Mouse (Mus musculus) B cell, adult (primary cell): ENCODE results near the gene Xlr4b. TPM values are rescaled to one million over a fixed set of nuclear protein-coding genes. Genes with fewer than 3 reads are reported as not detected.

Experiments
- total RNA-seq: library from RNA; stranded (reverse); gene quantifications from 4 replicates; pipeline ENCODE4 v1.2.4, GENCODE M21; 2023; ENCODE audit not compliant: inconsistent age

The Xlr4b gene
- 11.2 to 16.7 TPM (median 13.7 TPM) in 4 replicates for total RNA-seq

GRCm38 (mm10) chrX:73213819-73214564 is at the start of gene Xlr4b:
Gene Xlr4b, plus strand, starts transcription at chrX:73214333.

GRCm38 (mm10) chrX:73176889-73177288 is 37.2 kb upstream of the Xlr4b start, which contains the start of gene Spin2d:
Gene Spin2d, minus strand, starts transcription at chrX:73176989.

GRCm38 (mm10) chrX:73191934-73192333 is 22.2 kb upstream of the Xlr4b start, which contains the start of gene Xlr3b:
Gene Xlr3b, plus strand, starts transcription at chrX:73192207.

GRCm38 (mm10) chrX:73227914-73228605 is 13.9 kb downstream of the Xlr4b start, which contains the start of gene F8a:
Gene F8a, plus strand, starts transcription at chrX:73228291.

GRCm38 (mm10) chrX:73242821-73243325 is 28.7 kb downstream of the Xlr4b start, which contains the start of gene Xlr4c:
Gene Xlr4c, minus strand, starts transcription at chrX:73243130.

GRCm38 (mm10) chrX:73265270-73265669 is 51.1 kb downstream of the Xlr4b start, which contains the start of gene Xlr3c:
Gene Xlr3c, minus strand, starts transcription at chrX:73265390.

Other genes starting within 250 kb of the Xlr4b start
- not detected in 4 replicates for gene Zfp185, start 227.0 kb upstream of the Xlr4b start, total RNA-seq
- 0.93 to 1.5 TPM (median 1.2 TPM) in 4 replicates for gene Pnma5, start 177.2 kb upstream of the Xlr4b start, total RNA-seq
- not detected in 4 replicates for gene Pnma3, start 149.5 kb upstream of the Xlr4b start, total RNA-seq
- gene Xlr4a, start 131.9 kb upstream of the Xlr4b start, total RNA-seq: 2.4 to 5.0 TPM (median 3.7 TPM) in 4 replicates
- gene Xlr3a, start 117.2 kb upstream of the Xlr4b start, total RNA-seq: 0.15 to 0.38 TPM (median 0.27 TPM) in 3 of 4 replicates, not detected in the other
- 0.19 TPM in 1 of 4 replicates, not detected in the others for gene Gm14685, start 97.3 kb upstream of the Xlr4b start, total RNA-seq
- gene Xlr5b, start 65.5 kb upstream of the Xlr4b start, total RNA-seq: not detected in 4 replicates
- gene DXBay18, start 64.9 kb upstream of the Xlr4b start, total RNA-seq: 0.21 TPM in 1 of 4 replicates, not detected in the others
- gene Spin2d, start 37.3 kb upstream of the Xlr4b start, total RNA-seq: not detected in 4 replicates
- gene Xlr3b, start 22.1 kb upstream of the Xlr4b start, total RNA-seq: 1.5 to 2.8 TPM (median 2.0 TPM) in 4 replicates
- gene F8a, start 14.0 kb downstream of the Xlr4b start, total RNA-seq: 12.3 to 14.9 TPM (median 13.4 TPM) in 4 replicates
- gene Xlr4c, start 28.8 kb downstream of the Xlr4b start, total RNA-seq: 3.2 to 5.3 TPM (median 4.2 TPM) in 4 replicates
- gene Xlr3c, start 51.1 kb downstream of the Xlr4b start, total RNA-seq: 0.35 TPM in 1 of 4 replicates, not detected in the others
- gene Xlr5a, start 78.6 kb downstream of the Xlr4b start, total RNA-seq: not detected in 4 replicates
- gene Xlr5c, start 78.6 kb downstream of the Xlr4b start, total RNA-seq: not detected in 4 replicates
- gene Gm45015, start 122.5 kb downstream of the Xlr4b start, total RNA-seq: not detected in 4 replicates
- 24.0 to 32.8 TPM (median 26.6 TPM) in 4 replicates for gene Zfp275, start 128.3 kb downstream of the Xlr4b start, total RNA-seq
- gene Gm18336, start 184.4 kb downstream of the Xlr4b start, total RNA-seq: not detected in 4 replicates
- gene Zfp92, start 196.8 kb downstream of the Xlr4b start, total RNA-seq: not detected in 4 replicates
- 0.54 TPM in 1 of 4 replicates, not detected in the others for gene Trex2, start 221.0 kb downstream of the Xlr4b start, total RNA-seq
- gene Haus7, start 244.7 kb downstream of the Xlr4b start, total RNA-seq: 19.5 to 22.9 TPM (median 21.4 TPM) in 4 replicates